In genomic region chr11:115476630-115477029, GRCm38 (mm10) we compare ENCODE assay signal across 9 mouse cellular contexts. TPM values are rescaled to one million over a fixed set of nuclear protein-coding genes. Genes with fewer than 3 reads are reported as not detected.
DNase-seq lines count a peak whose midpoint lies in the region; ATAC-seq and TF ChIP-seq lines count a peak whose summit lies in the region.
"Not testable (repeated sequence)": the region's sequence is repeated elsewhere in the genome, so short reads cannot be mapped to it uniquely, and the experiment has no call there.
"Had no signal": no experiment of that assay in that cellular context is flagged by ENCODE, and none has a peak within 500 bp of the region (broad histone marks: within the 10 kb centered on the region; RNA-seq: fewer than 3 reads in every experiment).

No protein-coding gene starts in this region.

- peak overlapping the region; percentile 96 for H3K4me2 ChIP-seq in forebrain, embryonic 15.5 days (replicated peaks)
- H3K4me2 ChIP-seq in intestine, postnatal 0 days (replicated peaks; ENCODE audit: low read depth): peak overlapping the region; percentile 89
- H3K4me2 ChIP-seq in limb, embryonic 15.5 days: peak overlapping the region; percentile 91; the same call in 1 of the 2 replicates
- peak overlapping the region; percentile 66; the same call in 1 of the 2 replicates for H3K4me2 ChIP-seq in lung, embryonic 16.5 days (ENCODE audit: low read depth, low read length)
- peak overlapping the region; percentile 65 for H3K4me2 ChIP-seq in myocyte (ENCODE audit: low read depth)
- 0 out of 2 replicates have a peak overlapping the region, but pooled peaks have one; percentile 94 for H3K4me2 ChIP-seq in stomach, postnatal 0 days (replicated peaks; ENCODE audit: low read depth)

- ATAC-seq in forebrain, embryonic 15.5 days (replicated peaks); intestine, postnatal 0 days; limb, embryonic 15.5 days (ENCODE audit: insufficient number of reproducible peaks, low FRiP score, low TSS enrichment, low read depth); lung, embryonic 16.5 days (ENCODE audit: low read depth); stomach, postnatal 0 days (ENCODE audit: low FRiP score, low TSS enrichment): not testable (repeated sequence)

- TF ChIP-seq EP300 in stomach, postnatal 0 days (optimal IDR thresholded peaks at IDR 0.05): not testable (repeated sequence)

- peaks cover 12% of the 10 kb centered on the region for H3K4me1 ChIP-seq in cortical plate, adult 2 months (ENCODE audit: control insufficient read depth, insufficient read depth, low read length)
- H3K4me1 ChIP-seq in forebrain, embryonic 15.5 days: peaks cover 31% of the 10 kb centered on the region
- H3K4me1 ChIP-seq in hindbrain, embryonic 10.5 days (replicated peaks): peaks cover 52% of the 10 kb centered on the region
- not testable (repeated sequence) for H3K4me1 ChIP-seq in intestine, postnatal 0 days (replicated peaks; ENCODE audit: control insufficient read depth, insufficient read depth, low read length); stomach, postnatal 0 days (replicated peaks; ENCODE audit: control insufficient read depth, insufficient read depth)
- H3K4me1 ChIP-seq in limb, embryonic 15.5 days: peaks cover 22% of the 10 kb centered on the region
- H3K4me1 ChIP-seq in lung, embryonic 16.5 days (replicated peaks; ENCODE audit: control insufficient read depth, insufficient read depth, low read length): peaks cover 18% of the 10 kb centered on the region

- not testable (repeated sequence) for DNase-seq in hindbrain, embryonic 10.5 days (ENCODE audit: low spot score); stomach, postnatal 0 days (ENCODE audit: low spot score)

- H3K4me3 ChIP-seq in cortical plate, adult 2 months (ENCODE audit: insufficient read depth, low read length): peak overlapping the region; percentile 54; the same call in 1 of the 2 replicates
- peak overlapping the region; percentile 12; the same call in 1 of the 2 replicates for H3K4me3 ChIP-seq in forebrain, embryonic 15.5 days
- peak overlapping the region; percentile 94 for H3K4me3 ChIP-seq in hindbrain, embryonic 10.5 days
- peak overlapping the region; percentile 79; the same call in 1 of the 2 replicates for H3K4me3 ChIP-seq in intestine, postnatal 0 days (ENCODE audit: low read depth, low read length)
- peak overlapping the region; percentile 84; the same call in 1 of the 2 replicates for H3K4me3 ChIP-seq in limb, embryonic 15.5 days
- not testable (repeated sequence) for H3K4me3 ChIP-seq in lung, embryonic 16.5 days (ENCODE audit: low read length); stomach, postnatal 0 days (ENCODE audit: low read depth, low read length)
- peak overlapping the region; percentile 73 for H3K4me3 ChIP-seq in myocyte

- H3ac ChIP-seq in myocyte (ENCODE audit: control insufficient read depth, insufficient read length): not testable (repeated sequence)

- not testable (repeated sequence) for H3K9me3 ChIP-seq in forebrain, embryonic 15.5 days; hindbrain, embryonic 10.5 days; intestine, postnatal 0 days (ENCODE audit: control insufficient read depth); limb, embryonic 15.5 days; lung, embryonic 16.5 days (ENCODE audit: control insufficient read depth, low read length); stomach, postnatal 0 days (ENCODE audit: control insufficient read depth, low read length)

- H3K27me3 ChIP-seq in forebrain, embryonic 15.5 days; hindbrain, embryonic 10.5 days (ENCODE audit: insufficient read depth, poor library complexity, severe bottlenecking); intestine, postnatal 0 days (replicated peaks; ENCODE audit: control insufficient read depth, insufficient read depth, low read length); limb, embryonic 15.5 days; lung, embryonic 16.5 days (ENCODE audit: control insufficient read depth, insufficient read depth, low read depth, low read length); myocyte (ENCODE audit: control insufficient read depth, insufficient read depth, insufficient read length); stomach, postnatal 0 days (ENCODE audit: control insufficient read depth, insufficient read depth, low read length): not testable (repeated sequence)

- not testable (repeated sequence) for TF ChIP-seq POLR2A in cortical plate, adult 2 months (IDR thresholded peaks at IDR 0.05; ENCODE audit: extremely low read depth, insufficient read depth, low read length); myocyte (IDR thresholded peaks at IDR 0.05; ENCODE audit: insufficient read length, low read depth)

- H3K27ac ChIP-seq in cortical plate, adult 2 months (ENCODE audit: insufficient read depth, low read length); forebrain, embryonic 15.5 days (replicated peaks); hindbrain, embryonic 10.5 days; intestine, postnatal 0 days (ENCODE audit: low read depth, low read length); limb, embryonic 15.5 days; lung, embryonic 16.5 days (ENCODE audit: low read length); stomach, postnatal 0 days (replicated peaks): not testable (repeated sequence)

- H3K9ac ChIP-seq in forebrain, embryonic 15.5 days (replicated peaks); intestine, postnatal 0 days (ENCODE audit: low read depth, low read length); stomach, postnatal 0 days (ENCODE audit: low read length): not testable (repeated sequence)
- H3K9ac ChIP-seq in limb, embryonic 15.5 days: peak overlapping the region; percentile 76; the same call in 1 of the 2 replicates
- peak overlapping the region; percentile 84 for H3K9ac ChIP-seq in lung, embryonic 16.5 days (ENCODE audit: low read length)

- 80% methylated on average over 4 of the region's 4 CpGs for WGBS in forebrain, embryonic 15.5 days
- WGBS in hindbrain, embryonic 10.5 days: 84% methylated on average over 4 of the region's 4 CpGs
- WGBS in intestine, postnatal 0 days: 67% methylated on average over 4 of the region's 4 CpGs
- 77% methylated on average over 4 of the region's 4 CpGs for WGBS in limb, embryonic 15.5 days
- WGBS in lung, embryonic 16.5 days: 78% methylated on average over 4 of the region's 4 CpGs
- 71% methylated on average over 4 of the region's 4 CpGs for WGBS in stomach, postnatal 0 days

- not testable (repeated sequence) for TF ChIP-seq CTCF in cortical plate, adult 2 months (IDR thresholded peaks at IDR 0.05; ENCODE audit: extremely low read depth, insufficient read depth, low read length); intestine, postnatal 0 days (IDR thresholded peaks at IDR 0.05; ENCODE audit: low read depth); stomach, postnatal 0 days (IDR thresholded peaks at IDR 0.05; ENCODE audit: low read depth)

- not testable (repeated sequence) for H3K36me3 ChIP-seq in forebrain, embryonic 15.5 days; hindbrain, embryonic 10.5 days; limb, embryonic 15.5 days; lung, embryonic 16.5 days (ENCODE audit: control insufficient read depth, insufficient read depth, low read length); myocyte (ENCODE audit: control insufficient read depth, insufficient read depth); stomach, postnatal 0 days (ENCODE audit: control insufficient read depth, insufficient read depth, low read length)
- peaks cover 11% of the 10 kb centered on the region; the same call in 1 of the 2 replicates for H3K36me3 ChIP-seq in intestine, postnatal 0 days (ENCODE audit: control insufficient read depth, insufficient read depth)

- H3K79me2 ChIP-seq in myocyte (ENCODE audit: control insufficient read depth, insufficient read depth): not testable (repeated sequence)

RNA-seq across cellular contexts. Expression of gene Armc7, which starts 1.2 kb away (rescaled TPM):
- 8.7 and 11.7 TPM in 2 replicates for polyA plus RNA-seq in cortical plate, adult 2 months (2012; rRNA removed)
- 15.6 and 16.1 TPM in 2 replicates for polyA plus RNA-seq in forebrain, embryonic 15.5 days (2015; fragmentation: Nextera tagmentation; extraction: Ambion mirVana)
- 8.1 and 10.8 TPM in 2 replicates for polyA plus RNA-seq in hindbrain, embryonic 10.5 days (2016; fragmentation: Nextera tagmentation; extraction: Ambion mirVana)
- 6.9 and 7.0 TPM in 2 replicates for polyA plus RNA-seq in intestine, postnatal 0 days (2015; fragmentation: Nextera tagmentation; extraction: Ambion mirVana)
- 7.2 and 7.8 TPM in 2 replicates for polyA plus RNA-seq in limb, embryonic 15.5 days (2015; fragmentation: Nextera tagmentation; extraction: Ambion mirVana)
- 7.2 and 7.4 TPM in 2 replicates for polyA plus RNA-seq in lung, embryonic 16.5 days (2015; fragmentation: Nextera tagmentation; extraction: Ambion mirVana)
- polyA plus RNA-seq in myocyte (2012; fragmentation: generic; extraction: Trizol): 6.2 TPM
- polyA plus RNA-seq in stomach, postnatal 0 days (2015; fragmentation: Nextera tagmentation; extraction: Ambion mirVana): 6.3 and 6.5 TPM in 2 replicates

RNA-seq across cellular contexts. Expression of gene Slc16a5, which starts 14.4 kb away (rescaled TPM):
- polyA plus RNA-seq in cortical plate, adult 2 months (2012; rRNA removed): not detected in 2 replicates
- 0.10 TPM in 1 of 2 replicates, not detected in the other for polyA plus RNA-seq in forebrain, embryonic 15.5 days (2015; fragmentation: Nextera tagmentation; extraction: Ambion mirVana)
- polyA plus RNA-seq in hindbrain, embryonic 10.5 days (2016; fragmentation: Nextera tagmentation; extraction: Ambion mirVana): not detected in 2 replicates
- 3.0 and 3.4 TPM in 2 replicates for polyA plus RNA-seq in intestine, postnatal 0 days (2015; fragmentation: Nextera tagmentation; extraction: Ambion mirVana)
- polyA plus RNA-seq in limb, embryonic 15.5 days (2015; fragmentation: Nextera tagmentation; extraction: Ambion mirVana): not detected in 2 replicates
- polyA plus RNA-seq in lung, embryonic 16.5 days (2015; fragmentation: Nextera tagmentation; extraction: Ambion mirVana): 0.74 and 2.9 TPM in 2 replicates
- 0.10 TPM for polyA plus RNA-seq in myocyte (2012; fragmentation: generic; extraction: Trizol)
- 14.4 and 17.3 TPM in 2 replicates for polyA plus RNA-seq in stomach, postnatal 0 days (2015; fragmentation: Nextera tagmentation; extraction: Ambion mirVana)

RNA-seq across cellular contexts. Expression of gene Nt5c, which starts 15.0 kb away (rescaled TPM):
- polyA plus RNA-seq in cortical plate, adult 2 months (2012; rRNA removed): 85.5 and 85.8 TPM in 2 replicates
- polyA plus RNA-seq in forebrain, embryonic 15.5 days (2015; fragmentation: Nextera tagmentation; extraction: Ambion mirVana): 94.3 and 102 TPM in 2 replicates
- 93.3 and 98.0 TPM in 2 replicates for polyA plus RNA-seq in hindbrain, embryonic 10.5 days (2016; fragmentation: Nextera tagmentation; extraction: Ambion mirVana)
- 189 and 194 TPM in 2 replicates for polyA plus RNA-seq in intestine, postnatal 0 days (2015; fragmentation: Nextera tagmentation; extraction: Ambion mirVana)
- polyA plus RNA-seq in limb, embryonic 15.5 days (2015; fragmentation: Nextera tagmentation; extraction: Ambion mirVana): 81.6 and 82.1 TPM in 2 replicates
- 71.0 and 74.7 TPM in 2 replicates for polyA plus RNA-seq in lung, embryonic 16.5 days (2015; fragmentation: Nextera tagmentation; extraction: Ambion mirVana)
- 64.0 TPM for polyA plus RNA-seq in myocyte (2012; fragmentation: generic; extraction: Trizol)
- polyA plus RNA-seq in stomach, postnatal 0 days (2015; fragmentation: Nextera tagmentation; extraction: Ambion mirVana): 145 and 152 TPM in 2 replicates

RNA-seq across cellular contexts. Expression of gene Trim80, which starts 36.3 kb away (rescaled TPM):
- not detected in 2 replicates for polyA plus RNA-seq in cortical plate, adult 2 months (2012; rRNA removed)
- polyA plus RNA-seq in forebrain, embryonic 15.5 days (2015; fragmentation: Nextera tagmentation; extraction: Ambion mirVana): not detected in 2 replicates
- 0.08 and 0.16 TPM in 2 replicates for polyA plus RNA-seq in hindbrain, embryonic 10.5 days (2016; fragmentation: Nextera tagmentation; extraction: Ambion mirVana)
- polyA plus RNA-seq in intestine, postnatal 0 days (2015; fragmentation: Nextera tagmentation; extraction: Ambion mirVana): 0.64 and 1.1 TPM in 2 replicates
- polyA plus RNA-seq in limb, embryonic 15.5 days (2015; fragmentation: Nextera tagmentation; extraction: Ambion mirVana): not detected in 2 replicates
- polyA plus RNA-seq in lung, embryonic 16.5 days (2015; fragmentation: Nextera tagmentation; extraction: Ambion mirVana): not detected in 2 replicates
- not detected for polyA plus RNA-seq in myocyte (2012; fragmentation: generic; extraction: Trizol)
- polyA plus RNA-seq in stomach, postnatal 0 days (2015; fragmentation: Nextera tagmentation; extraction: Ambion mirVana): 0.10 and 0.13 TPM in 2 replicates
- polyA plus RNA-seq: Patski had no signal

RNA-seq across cellular contexts. Expression of gene Jpt1, which starts 37.6 kb away (rescaled TPM):
- polyA plus RNA-seq in cortical plate, adult 2 months (2012; rRNA removed): 206 and 211 TPM in 2 replicates
- 1,941 and 1,977 TPM in 2 replicates for polyA plus RNA-seq in forebrain, embryonic 15.5 days (2015; fragmentation: Nextera tagmentation; extraction: Ambion mirVana)
- 778 and 995 TPM in 2 replicates for polyA plus RNA-seq in hindbrain, embryonic 10.5 days (2016; fragmentation: Nextera tagmentation; extraction: Ambion mirVana)
- polyA plus RNA-seq in intestine, postnatal 0 days (2015; fragmentation: Nextera tagmentation; extraction: Ambion mirVana): 255 and 263 TPM in 2 replicates
- polyA plus RNA-seq in limb, embryonic 15.5 days (2015; fragmentation: Nextera tagmentation; extraction: Ambion mirVana): 495 and 589 TPM in 2 replicates
- 460 and 462 TPM in 2 replicates for polyA plus RNA-seq in lung, embryonic 16.5 days (2015; fragmentation: Nextera tagmentation; extraction: Ambion mirVana)
- polyA plus RNA-seq in myocyte (2012; fragmentation: generic; extraction: Trizol): 386 TPM
- 356 and 371 TPM in 2 replicates for polyA plus RNA-seq in stomach, postnatal 0 days (2015; fragmentation: Nextera tagmentation; extraction: Ambion mirVana)
